Mouse (Mus musculus) heart, embryonic 15.5 days (tissue): ENCODE measurements at regions not wholly inside any gene's neighbourhood (a gene's known extent, or its start where the extent isn't known, plus 50 kb on each side); places are given as distances from the start of the nearest gene placed in this dataset.

ENCODE experiments used
- ATAC-seq: fragments of 200-750 bp; cut with Nextera tagmentation; replicated peaks from 2 replicates; pipeline ENCODE4 v1.8.0; 2017; ENCODE audit warnings: low read depth, moderate TSS enrichment; ENCODE audit not compliant: insufficient number of reproducible peaks, insufficient read depth, low FRiP score
- H3K27ac ChIP-seq: fragments of 300-500 bp; sonication (generic); 2 replicates; pipeline ENCODE4 v1.5.1; 2015; ENCODE audit warnings: mild to moderate bottlenecking, inconsistent platforms
- H3K27me3 ChIP-seq: fragments of 300-500 bp; sonication (generic); 2 replicates; pipeline ENCODE4 v1.6.1; 2015; ENCODE audit warnings: inconsistent platforms
- H3K36me3 ChIP-seq: fragments of 300-500 bp; sonication (generic); 2 replicates; pipeline ENCODE4 v1.6.1; 2015; ENCODE audit warnings: mild to moderate bottlenecking, inconsistent platforms
- H3K4me1 ChIP-seq: fragments of 300-500 bp; sonication (generic); replicated peaks from 2 replicates; pipeline ENCODE4 v1.6.1; 2015; ENCODE audit warnings: inconsistent platforms
- H3K4me2 ChIP-seq: fragments of 300-500 bp; sonication (generic); 2 replicates; pipeline ENCODE4 v1.6.1; 2015; ENCODE audit warnings: inconsistent platforms, mild to moderate bottlenecking, moderate library complexity
- H3K4me3 ChIP-seq: fragments of 300-500 bp; sonication (generic); 2 replicates; pipeline ENCODE4 v1.5.1; 2015; ENCODE audit warnings: mild to moderate bottlenecking, inconsistent platforms
- H3K9ac ChIP-seq: fragments of 300-500 bp; sonication (generic); 2 replicates; pipeline ENCODE4 v1.6.1; 2015; ENCODE audit warnings: mild to moderate bottlenecking, inconsistent platforms
- H3K9me3 ChIP-seq: fragments of 300-500 bp; sonication (generic); replicated peaks from 2 replicates; pipeline ENCODE4 v1.6.1; 2016; ENCODE audit warnings: inconsistent platforms
- WGBS: fragments of 180-500 bp; shearing (Covaris S2); methylation state at CpG from one replicate; pipeline ENCODE4 v1.1.7; 2015; ENCODE audit warnings: mixed read lengths; 5-methylcytosine and 5-hydroxymethylcytosine counted together

DNA sequence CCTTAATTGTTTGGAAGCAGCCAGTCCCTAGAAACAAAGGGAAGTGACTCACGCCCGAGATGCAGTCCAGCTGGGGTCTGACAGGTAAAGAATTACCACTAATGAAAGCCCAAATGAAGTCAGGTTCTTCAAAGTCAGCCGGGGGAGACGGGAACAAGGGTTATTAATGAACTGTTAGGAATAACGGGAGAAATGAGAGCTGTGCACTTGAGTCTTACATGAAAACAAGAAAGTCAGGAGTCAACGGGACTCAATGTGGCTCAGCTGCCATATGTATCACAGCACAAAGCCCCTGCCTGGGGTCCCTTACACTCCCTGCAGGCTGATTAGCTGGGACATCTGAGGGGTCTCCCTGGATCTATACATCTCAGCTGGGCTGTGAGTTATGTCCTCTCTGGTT lies 354.7 kb upstream of the Adamts9 start:
- Histone ChIP-seq H3K4me3 (no peak overlapping the region), H3K4me1 (no peaks in the 10 kb centered on the region), H3K36me3 (no peaks in the 10 kb centered on the region), H3K27ac (no peak overlapping the region), H3K27me3 (no peaks in the 10 kb centered on the region), H3K9ac (no peak overlapping the region), H3K4me2 (no peak overlapping the region), H3K9me3 (no peaks in the 10 kb centered on the region)
- WGBS = 36% methylated on average over 6 of the region's 6 CpGs
- ATAC-seq = no peak

DNA sequence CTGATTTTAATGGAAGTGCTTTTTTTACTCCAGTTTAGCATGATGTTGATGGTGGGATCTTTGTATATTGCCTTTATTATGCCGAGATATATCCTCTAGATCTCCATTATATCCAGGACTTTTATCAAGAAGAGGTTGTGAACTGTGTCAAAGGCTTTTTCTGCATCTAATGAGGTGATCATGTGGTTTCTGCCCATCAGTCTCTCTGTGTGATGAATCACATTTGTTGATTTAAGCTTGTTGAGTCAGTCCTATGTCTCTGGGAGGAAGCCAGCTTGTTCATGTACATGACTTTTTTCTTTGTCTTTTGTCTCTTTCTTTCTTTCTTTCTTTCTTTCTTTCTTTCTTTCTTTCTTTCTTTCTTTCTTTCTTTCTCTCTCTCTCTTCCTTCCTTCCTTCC lies 348.4 kb upstream of the Adamts9 start:
- Histone ChIP-seq H3K4me3 (no peak overlapping the region), H3K36me3 (no peaks in the 10 kb centered on the region), H3K9me3 (no peaks in the 10 kb centered on the region), H3K4me1 (no peaks in the 10 kb centered on the region), H3K27me3 (no peaks in the 10 kb centered on the region), H3K9ac (no peak overlapping the region), H3K4me2 (no peak overlapping the region), H3K27ac (no peak overlapping the region)
- no peak for ATAC-seq
- 73% methylated on average over 1 of the region's 1 CpGs for WGBS

DNA sequence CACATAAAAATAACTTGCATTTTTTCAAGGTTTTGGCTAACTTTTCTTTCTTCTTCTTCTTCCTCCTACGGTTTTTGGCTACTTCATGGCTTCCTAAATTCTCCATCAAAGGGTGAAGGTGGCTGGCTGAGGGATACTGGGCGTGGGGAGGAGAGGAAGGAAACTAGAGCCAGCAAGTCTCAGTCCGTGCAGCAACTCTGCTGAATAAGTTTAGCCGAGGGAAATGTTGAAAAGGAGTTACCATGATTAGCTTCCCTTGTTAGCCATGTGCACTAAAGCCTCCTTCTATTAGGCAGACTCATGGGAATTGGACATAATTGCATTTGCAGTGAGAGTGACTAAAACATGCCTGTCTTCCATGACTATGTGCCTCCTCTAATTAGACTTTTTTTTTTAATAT lies 345.1 kb upstream of the Adamts9 start:
- no peak overlapping the region for H3K4me2 ChIP-seq
- no peaks in the 10 kb centered on the region for H3K4me1 ChIP-seq
- H3K27me3 ChIP-seq = no peaks in the 10 kb centered on the region
- H3K27ac ChIP-seq = no peak overlapping the region
- no peaks in the 10 kb centered on the region for H3K36me3 ChIP-seq
- whole genome bisulfite sequencing = 59% methylated on average over 4 of the region's 4 CpGs
- H3K9ac ChIP-seq = no peak overlapping the region
- H3K9me3 ChIP-seq = no peaks in the 10 kb centered on the region
- ATAC-seq = no peak
- H3K4me3 ChIP-seq = no peak overlapping the region

DNA sequence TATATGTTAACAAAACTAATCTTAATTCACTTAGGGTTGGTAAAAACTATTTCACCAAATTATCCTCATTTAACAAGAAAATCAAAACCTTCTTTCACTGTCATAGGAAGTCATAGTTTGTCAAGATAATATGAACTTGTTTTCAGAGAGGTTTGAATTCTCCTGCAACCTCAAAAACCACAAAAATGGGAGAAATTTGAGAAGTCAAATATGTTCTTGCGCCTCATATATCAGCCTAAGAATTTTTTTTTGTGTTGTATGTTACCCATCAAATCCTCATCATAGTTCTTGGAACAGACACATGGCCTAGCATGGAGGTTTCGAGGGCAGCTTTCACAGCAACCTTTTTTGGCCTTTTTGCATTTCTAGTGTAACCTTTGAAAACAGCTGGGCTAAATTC lies 342.5 kb upstream of the Adamts9 start:
- Histone ChIP-seq H3K4me2 (no peak overlapping the region), H3K9me3 (no peaks in the 10 kb centered on the region), H3K9ac (no peak overlapping the region), H3K27me3 (no peaks in the 10 kb centered on the region), H3K36me3 (no peaks in the 10 kb centered on the region), H3K27ac (no peak overlapping the region), H3K4me3 (no peak overlapping the region), H3K4me1 (no peaks in the 10 kb centered on the region)
- no peak for ATAC-seq
- 80% methylated on average over 2 of the region's 2 CpGs for WGBS

DNA sequence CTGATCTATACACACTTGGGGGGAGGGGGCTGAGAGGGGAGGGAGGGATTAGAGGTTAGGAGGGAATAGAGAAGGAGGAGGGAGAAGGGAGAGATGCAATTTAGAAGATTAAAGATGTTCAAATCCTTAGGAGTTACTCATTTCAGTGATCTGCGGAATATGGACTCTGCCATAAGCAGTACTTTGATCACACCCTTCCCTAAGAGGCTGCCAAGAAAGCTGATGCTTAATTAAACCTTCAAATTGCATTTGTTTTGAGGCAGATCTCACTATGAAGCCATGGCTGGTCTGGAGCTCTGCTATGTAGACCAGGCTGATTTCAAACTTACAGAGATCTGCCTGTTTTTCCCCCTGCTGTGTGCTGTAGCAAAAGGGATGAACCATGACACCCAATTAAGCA lies 338.2 kb upstream of the Adamts9 start:
- ATAC-seq = no peak
- no peak overlapping the region for H3K27ac ChIP-seq
- no peak overlapping the region for H3K4me3 ChIP-seq
- no peaks in the 10 kb centered on the region for H3K4me1 ChIP-seq
- H3K36me3 ChIP-seq = no peaks in the 10 kb centered on the region
- H3K9ac ChIP-seq = no peak overlapping the region
- H3K27me3 ChIP-seq = no peaks in the 10 kb centered on the region
- no peak overlapping the region for H3K4me2 ChIP-seq
- whole genome bisulfite sequencing = 88% methylated on average over 1 of the region's 1 CpGs
- H3K9me3 ChIP-seq = no peaks in the 10 kb centered on the region

DNA sequence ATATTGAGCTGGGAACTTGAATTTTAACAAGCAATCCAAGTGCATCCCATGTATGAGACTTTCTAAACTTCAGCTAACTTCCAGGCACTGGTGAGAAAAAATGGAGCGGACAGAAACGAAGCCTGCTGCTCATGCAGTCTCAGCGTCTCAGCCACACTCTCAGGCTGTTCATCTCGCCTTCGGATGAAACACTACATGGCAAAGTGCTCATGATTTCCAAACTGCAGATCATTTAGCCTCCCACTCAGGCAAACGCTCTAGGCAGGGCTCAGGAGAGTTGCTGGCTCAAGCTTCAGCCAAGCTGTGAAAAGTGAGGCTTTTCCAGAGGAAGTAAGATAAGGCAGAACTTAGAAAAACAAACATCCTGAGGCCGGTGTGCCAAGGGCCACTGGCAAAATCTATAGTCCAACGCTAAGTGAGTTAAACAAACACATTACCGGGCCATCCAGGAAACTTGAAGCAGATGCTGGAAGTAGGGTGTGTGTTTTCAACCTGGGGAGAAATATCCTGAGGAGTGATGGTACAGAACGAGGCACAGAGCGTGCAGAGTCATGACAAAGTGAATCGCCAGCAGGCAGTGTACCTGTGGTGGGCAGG lies 330.7 kb upstream of the Adamts9 start:
- Histone ChIP-seq H3K4me3 (no peak overlapping the region), H3K9me3 (no peaks in the 10 kb centered on the region), H3K9ac (no peak overlapping the region), H3K36me3 (no peaks in the 10 kb centered on the region), H3K4me2 (no peak overlapping the region), H3K27ac (peak overlapping the region; percentile 36), H3K4me1 (peaks cover 15% of the 10 kb centered on the region), H3K27me3 (no peaks in the 10 kb centered on the region)
- peak; percentile 69 for ATAC-seq
- 33% methylated on average over 12 of the region's 12 CpGs for WGBS

DNA sequence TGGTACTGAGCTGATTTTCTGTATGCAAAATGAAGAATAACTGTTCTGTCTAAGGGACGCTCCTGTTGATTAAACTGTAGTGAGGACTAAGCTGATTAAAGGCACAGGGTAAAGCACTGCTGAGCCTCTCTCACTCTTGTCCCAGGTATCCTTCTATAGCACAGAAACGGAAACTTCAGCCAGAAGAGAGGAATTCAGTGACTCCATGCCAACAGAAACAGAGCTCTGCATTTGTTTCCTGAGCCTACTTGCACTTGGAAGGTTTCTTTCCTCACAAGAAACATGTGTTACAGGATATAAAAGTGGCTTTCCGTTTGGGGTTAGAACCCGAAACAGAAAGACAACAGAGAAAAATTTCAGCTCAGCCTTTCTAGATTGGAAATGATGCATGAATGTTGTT lies 328.9 kb upstream of the Adamts9 start:
- Histone ChIP-seq H3K4me3 (no peak overlapping the region), H3K9me3 (no peaks in the 10 kb centered on the region), H3K9ac (no peak overlapping the region), H3K27me3 (no peaks in the 10 kb centered on the region), H3K36me3 (no peaks in the 10 kb centered on the region), H3K4me1 (peaks cover 15% of the 10 kb centered on the region), H3K4me2 (no peak overlapping the region), H3K27ac (peak overlapping the region; percentile 40)
- ATAC-seq = no peak; the same call in 1 of the 2 replicates
- WGBS = 36% methylated on average over 4 of the region's 4 CpGs

DNA sequence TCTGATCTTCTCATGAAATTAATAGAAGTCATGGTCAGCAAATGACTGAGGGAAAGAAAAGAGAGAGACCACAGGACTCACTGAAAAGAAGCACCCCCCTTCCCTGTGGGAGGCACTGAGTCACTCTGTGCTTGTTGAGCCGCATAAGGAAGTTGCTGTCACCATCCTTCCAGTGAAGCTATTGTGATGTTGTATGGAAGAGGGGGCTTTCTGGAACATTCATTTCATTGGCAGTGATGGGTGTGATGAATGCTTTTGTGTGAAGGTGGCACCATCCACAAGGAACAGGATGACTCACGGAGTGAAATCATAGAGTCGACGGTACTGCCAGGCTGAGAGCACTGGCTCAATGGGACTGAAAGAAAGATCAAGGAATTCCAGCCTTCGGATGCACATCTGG lies 323.5 kb upstream of the Adamts9 start:
- no peak for ATAC-seq
- WGBS = 77% methylated on average over 5 of the region's 5 CpGs
- H3K27me3 ChIP-seq = no peaks in the 10 kb centered on the region
- H3K4me3 ChIP-seq = no peak overlapping the region
- H3K9ac ChIP-seq = no peak overlapping the region
- H3K36me3 ChIP-seq = no peaks in the 10 kb centered on the region
- no peaks in the 10 kb centered on the region for H3K9me3 ChIP-seq
- no peak overlapping the region for H3K27ac ChIP-seq
- H3K4me2 ChIP-seq = no peak overlapping the region
- no peaks in the 10 kb centered on the region; the same call in 1 of the 2 replicates for H3K4me1 ChIP-seq

DNA sequence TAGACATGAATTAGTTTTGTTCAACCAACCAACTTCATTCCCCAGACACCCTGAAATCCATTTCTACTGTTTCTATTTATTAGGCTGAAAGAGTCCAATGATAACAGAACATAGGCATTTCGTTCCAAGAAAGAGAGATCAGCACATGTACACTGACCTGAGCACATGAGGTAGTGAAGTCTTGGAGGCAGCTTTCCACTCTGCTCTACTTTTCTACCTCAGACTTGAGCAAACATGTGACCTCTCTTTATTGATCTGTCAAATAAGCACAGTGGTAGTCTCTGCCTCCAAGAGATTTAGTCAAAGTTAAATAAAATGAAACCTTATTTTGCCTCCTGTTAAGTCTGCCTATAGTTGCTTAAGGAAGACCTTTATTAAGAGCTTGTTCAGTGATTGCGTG lies 321.9 kb upstream of the Adamts9 start:
- WGBS = 91% methylated on average over 2 of the region's 2 CpGs
- Histone ChIP-seq H3K27me3 (no peaks in the 10 kb centered on the region), H3K4me1 (no peaks in the 10 kb centered on the region), H3K4me2 (no peak overlapping the region), H3K4me3 (no peak overlapping the region), H3K9me3 (no peaks in the 10 kb centered on the region), H3K36me3 (no peaks in the 10 kb centered on the region), H3K27ac (no peak overlapping the region), H3K9ac (no peak overlapping the region)
- ATAC-seq = no peak

DNA sequence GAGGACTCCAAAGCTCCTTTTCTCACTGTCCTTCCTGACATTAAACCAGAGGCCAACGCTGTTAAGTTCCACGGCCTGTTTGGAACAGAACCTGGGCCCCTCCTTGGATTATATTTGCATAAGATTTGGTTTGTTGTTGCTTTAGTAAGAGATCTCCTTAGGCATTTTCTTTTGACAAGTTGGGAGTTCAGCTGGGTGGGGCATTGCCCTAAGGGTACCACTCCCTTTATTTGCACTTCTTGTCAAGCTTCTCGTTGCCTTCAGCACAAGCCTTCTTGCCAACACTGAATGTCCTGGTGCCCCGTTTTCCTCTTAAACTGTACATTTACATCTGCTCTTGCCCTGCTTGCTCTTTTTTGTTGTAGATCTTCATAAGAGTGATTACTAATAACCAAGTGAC lies 317.5 kb upstream of the Adamts9 start:
- H3K4me3 ChIP-seq = no peak overlapping the region
- H3K4me2 ChIP-seq = no peak overlapping the region
- ATAC-seq = no peak
- H3K9me3 ChIP-seq = no peaks in the 10 kb centered on the region
- H3K36me3 ChIP-seq = no peaks in the 10 kb centered on the region
- no peak overlapping the region for H3K9ac ChIP-seq
- peaks cover 16% of the 10 kb centered on the region; the same call in 1 of the 2 replicates for H3K4me1 ChIP-seq
- WGBS = 88% methylated on average over 4 of the region's 4 CpGs
- H3K27ac ChIP-seq = no peak overlapping the region
- H3K27me3 ChIP-seq = no peaks in the 10 kb centered on the region

DNA sequence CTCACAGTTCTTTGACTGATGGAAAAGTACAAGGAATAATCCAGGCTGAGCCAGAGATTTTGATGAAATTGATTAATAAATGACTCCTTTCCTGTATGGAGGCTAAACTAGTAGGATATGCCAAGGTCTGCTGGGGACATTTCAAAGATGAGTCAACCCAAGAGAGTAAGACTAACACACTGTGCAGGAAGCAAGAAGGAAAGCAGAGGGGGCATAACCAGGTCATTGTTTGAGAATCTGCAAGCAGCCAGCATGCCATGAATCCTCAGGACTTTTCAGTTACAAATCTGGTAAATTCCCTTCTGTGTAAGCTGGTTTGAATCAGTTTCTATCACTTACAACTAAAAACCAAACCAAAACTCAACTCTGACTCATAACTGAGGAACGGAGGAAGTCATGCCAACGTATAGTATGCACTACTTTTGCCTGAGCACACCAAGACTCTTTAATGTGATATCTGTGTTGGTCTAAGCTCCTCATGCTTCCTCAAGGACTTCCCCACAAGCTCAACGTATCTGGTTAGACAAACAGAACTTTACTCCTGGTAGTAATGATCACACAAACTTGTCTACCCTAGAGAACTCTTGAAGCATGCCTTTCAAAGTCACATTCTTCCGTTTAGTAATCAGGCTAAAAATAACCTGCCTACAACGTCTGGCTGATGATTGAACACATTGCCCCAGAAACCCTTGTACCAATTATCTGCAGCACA lies 314.0 kb upstream of the Adamts9 start:
- H3K4me2 ChIP-seq = no peak overlapping the region
- 29% methylated on average over 5 of the region's 5 CpGs for WGBS
- peaks cover 22% of the 10 kb centered on the region; the same call in 1 of the 2 replicates for H3K4me1 ChIP-seq
- H3K4me3 ChIP-seq = no peak overlapping the region
- H3K36me3 ChIP-seq = no peaks in the 10 kb centered on the region
- no peaks in the 10 kb centered on the region for H3K9me3 ChIP-seq
- peak overlapping the region; percentile 55 for H3K27ac ChIP-seq
- ATAC-seq = 0 out of 2 replicates have a peak, but pooled peaks have one; percentile 35
- H3K9ac ChIP-seq = no peak overlapping the region
- no peaks in the 10 kb centered on the region for H3K27me3 ChIP-seq

DNA sequence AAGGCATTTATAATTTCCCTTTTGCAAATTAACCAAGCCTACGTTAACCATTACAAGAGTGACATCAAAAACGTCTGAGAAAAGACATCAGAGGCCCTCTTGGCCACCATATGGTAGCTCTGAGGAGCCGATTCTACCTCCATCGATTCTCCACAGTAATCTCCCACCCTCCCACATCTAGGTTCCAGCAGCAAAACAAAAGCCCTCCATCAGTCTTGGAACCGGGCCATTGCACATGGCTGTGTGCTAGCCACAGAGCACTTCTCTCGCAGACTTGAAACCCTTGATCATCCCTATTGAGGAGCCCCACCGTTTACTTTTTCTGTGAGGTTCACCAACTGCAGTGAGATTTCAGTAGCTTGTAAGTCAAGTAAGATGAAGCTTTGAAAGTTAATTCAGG lies 310.5 kb upstream of the Adamts9 start:
- H3K4me3 ChIP-seq = no peak overlapping the region
- ATAC-seq = no peak
- H3K9ac ChIP-seq = no peak overlapping the region
- no peak overlapping the region for H3K4me2 ChIP-seq
- WGBS = 67% methylated on average over 7 of the region's 7 CpGs
- H3K27me3 ChIP-seq = no peaks in the 10 kb centered on the region
- no peak overlapping the region for H3K27ac ChIP-seq
- no peaks in the 10 kb centered on the region for H3K9me3 ChIP-seq
- no peaks in the 10 kb centered on the region for H3K36me3 ChIP-seq
- peaks cover 22% of the 10 kb centered on the region; the same call in 1 of the 2 replicates for H3K4me1 ChIP-seq
